Mouse (Mus musculus) MEL (cell line): ENCODE data around the gene Osm. TPM values are rescaled to one million over a fixed set of nuclear protein-coding genes. Genes with fewer than 3 reads are reported as not detected.

Experiments used
- DNase-seq: peaks from one replicate; pipeline ENCODE4 v3.0.0; 2011; ENCODE audit warnings: low read depth, low spot score
- H3K27ac ChIP-seq: 2 replicates; pipeline ENCODE4 v1.5.1; 2012; ENCODE audit warnings: low read depth, mild to moderate bottlenecking, control low read depth, low read length, moderate library complexity; ENCODE audit not compliant: control insufficient read depth
- H3K27me3 ChIP-seq, 2 experiments: fragments of 150-350 bp in 1 of 2; sonication (generic) in 1 of 2; 2 replicates each; pipeline ENCODE4 v1.6.1; 2012; ENCODE audit warnings: low read length in 2 of 2, mild to moderate bottlenecking in 2 of 2, improper control_type of control experiment in 1 of 2, moderate library complexity in 1 of 2; ENCODE audit not compliant: insufficient read depth in 2 of 2, control insufficient read depth in 1 of 2
- H3K36me3 ChIP-seq, 2 experiments: 2 replicates each; pipeline ENCODE4 v1.6.1; 2012 to 2014; ENCODE audit warnings: low read length in 2 of 2, improper control_type of control experiment in 1 of 2, inconsistent platforms in 1 of 2, mild to moderate bottlenecking in 1 of 2; ENCODE audit not compliant: insufficient read depth in 2 of 2, control insufficient read depth in 1 of 2
- H3K4me1 ChIP-seq, 2 experiments: fragments of 150-350 bp in 1 of 2; sonication (generic) in 1 of 2; 2 replicates each; pipeline ENCODE4 v1.6.1; 2012; ENCODE audit warnings: low read length in 2 of 2, improper control_type of control experiment in 1 of 2, mild to moderate bottlenecking in 1 of 2; ENCODE audit not compliant: insufficient read depth in 2 of 2, control insufficient read depth in 1 of 2
- H3K4me3 ChIP-seq, 2 experiments: fragments of 150-350 bp in 1 of 2; sonication (generic) in 1 of 2; 2 replicates each; pipeline ENCODE4 v1.5.1; 2012; ENCODE audit warnings: low read depth in 2 of 2, low read length in 2 of 2, mild to moderate bottlenecking in 2 of 2, moderate library complexity in 2 of 2, control low read depth in 1 of 2, improper control_type of control experiment in 1 of 2; ENCODE audit not compliant: control insufficient read depth in 1 of 2, insufficient read depth in 1 of 2
- H3K79me2 ChIP-seq: 2 replicates; pipeline ENCODE4 v1.6.1; 2012; ENCODE audit warnings: mild to moderate bottlenecking, low read length, moderate library complexity; ENCODE audit not compliant: control insufficient read depth, poor library complexity, insufficient read depth
- H3K9ac ChIP-seq: 2 replicates; pipeline ENCODE4 v1.6.1; 2012; ENCODE audit warnings: low read depth, mild to moderate bottlenecking, control low read depth, low read length, moderate library complexity; ENCODE audit not compliant: control insufficient read depth, poor library complexity, severe bottlenecking
- H3K9me3 ChIP-seq: fragments of 150-350 bp; sonication (generic); replicated peaks from 2 replicates; pipeline ENCODE4 v1.6.1; 2012; ENCODE audit warnings: mild to moderate bottlenecking, low read length, improper control_type of control experiment, moderate library complexity; ENCODE audit not compliant: insufficient read depth
- ETS1 ChIP-seq: IDR thresholded peaks from 2 replicates; pipeline ENCODE4 v1.6.1; 2012; ENCODE audit warnings: low read depth, mild to moderate bottlenecking, inconsistent platforms, low read length, improper control_type of control experiment, moderate library complexity
- GABPA ChIP-seq: IDR thresholded peaks from 2 replicates; pipeline ENCODE4 v1.6.1; 2012; ENCODE audit warnings: low read depth, mild to moderate bottlenecking, inconsistent platforms, low read length, improper control_type of control experiment, moderate library complexity
- GATA1 ChIP-seq: IDR thresholded peaks from 2 replicates; pipeline ENCODE4 v1.6.1; 2011; ENCODE audit warnings: low read depth, low read length, improper control_type of control experiment
- MAX ChIP-seq: IDR thresholded peaks from 2 replicates; pipeline ENCODE4 v1.6.1; 2011; ENCODE audit warnings: low read length, improper control_type of control experiment
- MXI1 ChIP-seq: IDR thresholded peaks from 2 replicates; pipeline ENCODE4 v1.6.1; 2011; ENCODE audit warnings: mild to moderate bottlenecking, low read depth, low read length, improper control_type of control experiment
- NELFE ChIP-seq: IDR thresholded peaks from 2 replicates; pipeline ENCODE4 v1.6.1; 2011; ENCODE audit warnings: low read depth, low read length, improper control_type of control experiment
- NRF1 ChIP-seq: IDR thresholded peaks from 2 replicates; pipeline ENCODE4 v1.6.1; 2014; ENCODE audit warnings: low read depth, mild to moderate bottlenecking, inconsistent platforms, low read length, improper control_type of control experiment, moderate library complexity; ENCODE audit not compliant: poor library complexity, insufficient read depth, severe bottlenecking
- POLR2A ChIP-seq, 2 experiments: IDR thresholded peaks; 2 replicates each; pipeline ENCODE4 v1.6.1; 2011 to 2012; ENCODE audit warnings: low read length in 2 of 2, mild to moderate bottlenecking in 2 of 2, control low read depth in 1 of 2, improper control_type of control experiment in 1 of 2, low read depth in 1 of 2, moderate library complexity in 1 of 2; ENCODE audit not compliant: control insufficient read depth in 1 of 2, insufficient read depth in 1 of 2, poor library complexity in 1 of 2
- SIN3A ChIP-seq: IDR thresholded peaks from 2 replicates; pipeline ENCODE4 v1.6.1; 2012; ENCODE audit warnings: low read length, improper control_type of control experiment, inconsistent platforms
- SMC3 ChIP-seq: IDR thresholded peaks from 2 replicates; pipeline ENCODE4 v1.6.1; 2011; ENCODE audit warnings: low read depth, low read length, improper control_type of control experiment
- TCF12 ChIP-seq: IDR thresholded peaks from 2 replicates; pipeline ENCODE4 v1.6.1; 2014; ENCODE audit warnings: low read depth, mild to moderate bottlenecking, inconsistent platforms, low read length, improper control_type of control experiment, moderate library complexity
- UBTF ChIP-seq: IDR thresholded peaks from 2 replicates; pipeline ENCODE4 v1.6.1; 2012; ENCODE audit warnings: low read depth, mild to moderate bottlenecking, inconsistent platforms, low read length, improper control_type of control experiment, moderate library complexity, borderline replicate concordance; ENCODE audit not compliant: insufficient read depth
- ZC3H11A ChIP-seq: IDR thresholded peaks from 2 replicates; pipeline ENCODE4 v1.6.1; 2012; ENCODE audit warnings: low read depth, mild to moderate bottlenecking, inconsistent platforms, low read length, improper control_type of control experiment
- ZNF384 ChIP-seq: IDR thresholded peaks from 2 replicates; pipeline ENCODE4 v1.6.1; 2012; ENCODE audit warnings: low read depth, mild to moderate bottlenecking, inconsistent platforms, low read length, improper control_type of control experiment
- polyA plus RNA-seq, 2 experiments: library from polyadenylated mRNA; stranded (reverse) in 1 of 2; unstranded in 1 of 2; fragments of >175 nt in 1 of 2; fragments of >200 nt in 1 of 2; gene quantifications; 2 replicates each; pipeline versions ENCODE4 v1.2.1 to v1.2.4; 2012; ENCODE audit warnings: low replicate concordance in 2 of 2, low read depth in 1 of 2; ENCODE audit not compliant: insufficient read length in 2 of 2, insufficient read depth in 1 of 2, missing spikeins in 1 of 2
- total RNA-seq: library from RNA; depleted of rRNA; stranded (reverse); fragments of 300-350 nt; gene quantifications from 2 replicates; pipeline ENCODE4 v1.2.3, GENCODE M21; 2012

Gene Osm
- total and polyA plus RNA-seq, 3 experiments: 10.6 to 15.4 TPM; not detected in 1

GRCm38 (mm10) chr11:4214572-4214971, 21.6 kb upstream of the Osm start:
- H3K9me3 ChIP-seq: no peaks in the 10 kb centered on the region
- no peak for TF ChIP-seq SMC3
- TF ChIP-seq POLR2A (IDR thresholded peaks at IDR 0.05; ENCODE audit: control insufficient read depth in 1 of 2, insufficient read depth in 1 of 2, low read depth in 1 of 2, low read length in 2 of 2, poor library complexity in 1 of 2): no peak
- TF ChIP-seq SIN3A: no peak
- no peak for TF ChIP-seq TCF12
- no peak for TF ChIP-seq MXI1
- no peak for TF ChIP-seq UBTF
- no peak for TF ChIP-seq GABPA
- no peak for TF ChIP-seq ETS1
- TF ChIP-seq ZNF384: no peak
- TF ChIP-seq NRF1: no peak
- TF ChIP-seq, all 39 proteins: peak for 0
- H3K36me3 ChIP-seq: peaks cover 2 to 3% of the 10 kb centered on the region in 2 experiments; a peak in 2 of 4 replicates
- H3K79me2 ChIP-seq: no peaks in the 10 kb centered on the region; the same call in 1 of the 2 replicates
- H3K27me3 ChIP-seq: no peaks in the 10 kb centered on the region
- no peak for DNase-seq
- H3K9ac ChIP-seq: no peak overlapping the region
- no peak overlapping the region for H3K4me3 ChIP-seq
- H3K4me1 ChIP-seq: peaks cover 0 to 11% of the 10 kb centered on the region in 2 experiments; a peak in 3 of 4 replicates
- H3K27ac ChIP-seq: no peak overlapping the region

- DNase-seq: no peak
- peaks cover 2 to 3% of the 10 kb centered on the region in 2 experiments; a peak in 2 of 4 replicates for H3K36me3 ChIP-seq
- H3K27me3 ChIP-seq: no peaks in the 10 kb centered on the region
- TF ChIP-seq SIN3A (no peak), ZC3H11A (no peak), NELFE (no peak), GABPA (no peak), MAX (no peak), GATA1 (no peak)
- H3K4me1 ChIP-seq: peaks cover 0 to 11% of the 10 kb centered on the region in 2 experiments; a peak in 3 of 4 replicates
- H3K9me3 ChIP-seq: no peaks in the 10 kb centered on the region
- H3K27ac ChIP-seq: no peak overlapping the region
- H3K4me3 ChIP-seq: no peak overlapping the region
- no peaks in the 10 kb centered on the region; the same call in 1 of the 2 replicates for H3K79me2 ChIP-seq
- no peak overlapping the region for H3K9ac ChIP-seq
These were observed 21.2 kb upstream of the Osm start for GRCm38 (mm10) chr11:4215061-4215460.
